Mouse (Mus musculus): Measurements from ENCODE around the gene Ccni. TPM values are rescaled to one million over a fixed set of nuclear protein-coding genes. Genes with fewer than 3 reads are reported as not detected.

Ccni gene
- polyA plus RNA-seq, 1 experiment from 2014 or later = 191 TPM

Other genes starting within 250 kb of the Ccni start
- 0.18 and 0.29 TPM in 2 replicates for gene Sowahb, start 161.5 kb downstream of the Ccni start, polyA plus RNA-seq (2016; fragmentation: Nextera tagmentation; extraction: Ambion mirVana)
- gene Sept11, start 113.1 kb downstream of the Ccni start, polyA plus RNA-seq (2016; fragmentation: Nextera tagmentation; extraction: Ambion mirVana) = 302 and 335 TPM in 2 replicates
- 2.1 and 2.6 TPM in 2 replicates for gene 2010109A12Rik, start within 50 bp of the Ccni start, polyA plus RNA-seq (2016; fragmentation: Nextera tagmentation; extraction: Ambion mirVana)
- 124 and 129 TPM in 2 replicates for gene Ccng2, start 60.8 kb upstream of the Ccni start, polyA plus RNA-seq (2016; fragmentation: Nextera tagmentation; extraction: Ambion mirVana)

All from forebrain, embryonic 12.5 days (tissue).